Mouse (Mus musculus) spleen, adult 2 months (tissue): Measurements from ENCODE around the gene Clstn2.

ENCODE experiments used
- CTCF ChIP-seq: fragments of 200-500 bp; IDR thresholded peaks from 2 replicates; pipeline ENCODE4 v1.5.1; 2011; ENCODE audit warnings: mild to moderate bottlenecking, inconsistent platforms; ENCODE audit not compliant: insufficient read depth, insufficient read length, insufficient replicate concordance; ENCODE audit errors: extremely low read depth
- POLR2A ChIP-seq: fragments of 200-500 bp; IDR thresholded peaks from 2 replicates; pipeline ENCODE4 v1.6.1; 2011; ENCODE audit warnings: low read depth, low read length, inconsistent platforms

DNA sequence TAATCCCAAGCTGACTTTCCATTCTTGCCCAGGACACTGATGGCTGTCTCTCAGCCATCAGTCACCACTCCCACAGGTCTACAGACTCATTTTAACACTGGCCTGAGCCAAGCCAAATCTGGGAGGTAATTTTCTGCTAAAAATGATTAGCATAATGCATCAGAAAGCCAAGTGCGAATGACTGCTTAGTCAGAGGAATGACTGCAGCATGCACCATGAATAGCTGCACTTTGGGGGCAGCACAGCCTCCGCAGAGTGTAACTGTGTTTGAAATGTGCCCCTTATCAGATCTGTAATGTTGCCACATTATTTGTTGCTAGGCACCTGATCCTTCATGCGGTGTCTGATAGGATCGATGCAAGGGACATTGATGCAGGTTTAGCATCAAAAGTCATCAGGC lies 269.9 kb downstream of the Clstn2 start:
- TF ChIP-seq CTCF (no peak), POLR2A (no peak)
